ENCODE assay signal across 26 mouse cellular contexts in genomic region chr3:115807032-115807431, GRCm38 (mm10).
A peak's percentile ranks its signal among the peaks of the same experiment; 100 is the strongest.
DNase-seq lines count a peak whose midpoint lies in the region; ATAC-seq and TF ChIP-seq lines count a peak whose summit lies in the region.
"Had no signal": no experiment of that assay in that cellular context is flagged by ENCODE, and none has a peak within 500 bp of the region (broad histone marks: within the 10 kb centered on the region; RNA-seq: fewer than 3 reads in every experiment).

No protein-coding gene starts in this region.

- in situ Hi-C loops in CH12.LX (cut with MboI; ENCODE audit: low pct_ligation_motif_present, low pct_unique_long_range_greater_than_20kb, low sequenced_read_pairs): no loop called here

- no peak for ATAC-seq in intestine, embryonic 16.5 days
- ATAC-seq: activated CD4-positive, CD25-positive, alpha-beta regulatory T cell, adult 4 months; CD4-positive, CD25-positive, alpha-beta regulatory T cell, adult 4 months; forebrain, embryonic 14.5 days; forebrain, embryonic 16.5 days; Patski had no signal

- peaks cover 0 to 3% of the 10 kb centered on the region in 2 experiments; a peak in 1 of 4 replicates for H3K4me1 ChIP-seq in CH12.LX (ENCODE audit: control insufficient read depth in 1 of 2, insufficient read depth in 2 of 2)
- no peaks in the 10 kb centered on the region for H3K4me1 ChIP-seq in intestine, embryonic 16.5 days (ENCODE audit: control insufficient read depth, insufficient read depth, low read length)
- H3K4me1 ChIP-seq: embryonic facial prominence, embryonic 13.5 days; embryonic facial prominence, embryonic 15.5 days had no signal

- H3K9ac ChIP-seq in CH12.LX (ENCODE audit: insufficient read depth, low read depth): no peak overlapping the region
- no peak overlapping the region for H3K9ac ChIP-seq in intestine, embryonic 16.5 days (ENCODE audit: low read depth, low read length)
- H3K9ac ChIP-seq: embryonic facial prominence, embryonic 13.5 days; embryonic facial prominence, embryonic 15.5 days; forebrain, embryonic 12.5 days had no signal

- TF ChIP-seq POLR2A in CH12.LX (IDR thresholded peaks at IDR 0.05; ENCODE audit: low read depth, low read length): no peak

- intact Hi-C loops in heart, postnatal 14 days (cut with DNase I): no loop called here

- dilution Hi-C loops in CH12.LX (cut with MboI; ENCODE audit: extremely low pct_ligation_motif_present, extremely low pct_unique_long_range_greater_than_20kb, low sequenced_read_pairs): no loop called here

- H3K4me2 ChIP-seq in CH12.LX (ENCODE audit: insufficient read depth, low read depth, poor library complexity, severe bottlenecking): no peak overlapping the region
- H3K4me2 ChIP-seq in intestine, embryonic 16.5 days (ENCODE audit: low read depth, low read length): no peak overlapping the region
- H3K4me2 ChIP-seq: embryonic facial prominence, embryonic 13.5 days; embryonic facial prominence, embryonic 15.5 days; forebrain, embryonic 12.5 days had no signal

- no peaks in the 10 kb centered on the region for H3K27me3 ChIP-seq in CH12.LX (replicated peaks)
- H3K27me3 ChIP-seq in intestine, embryonic 16.5 days (replicated peaks; ENCODE audit: control insufficient read depth, insufficient read depth, low read length): no peaks in the 10 kb centered on the region
- H3K27me3 ChIP-seq: embryonic facial prominence, embryonic 13.5 days; embryonic facial prominence, embryonic 15.5 days; forebrain, embryonic 12.5 days had no signal

- WGBS in intestine, embryonic 16.5 days: 63% methylated on average over 3 of the region's 3 CpGs

- no peaks in the 10 kb centered on the region for H3K9me3 ChIP-seq in CH12.LX (replicated peaks; ENCODE audit: low read length)
- no peaks in the 10 kb centered on the region for H3K9me3 ChIP-seq in intestine, embryonic 16.5 days (ENCODE audit: control insufficient read depth, low read length)
- H3K9me3 ChIP-seq: embryonic facial prominence, embryonic 13.5 days; embryonic facial prominence, embryonic 15.5 days; forebrain, embryonic 10.5 days; forebrain, embryonic 12.5 days had no signal

- no peaks in the 10 kb centered on the region for H3K36me3 ChIP-seq in CH12.LX (replicated peaks in 1 of 2; ENCODE audit: control insufficient read depth in 1 of 2, insufficient read depth in 1 of 2, low read length in 1 of 2)
- H3K36me3 ChIP-seq in intestine, embryonic 16.5 days (ENCODE audit: control insufficient read depth, insufficient read depth, low read length): no peaks in the 10 kb centered on the region
- H3K36me3 ChIP-seq: embryonic facial prominence, embryonic 13.5 days; embryonic facial prominence, embryonic 15.5 days; forebrain, embryonic 10.5 days; forebrain, embryonic 12.5 days had no signal

- peak; percentile 44 for DNase-seq in heart, adult 11 months
- DNase-seq in heart, postnatal 14 days: no peak
- no peak for DNase-seq in CH12.LX (ENCODE audit: extremely low read depth)
- peak; percentile 18 for DNase-seq in induced T-regulatory cell, adult 2 months (ENCODE audit: low read depth)
- DNase-seq: adrenal gland, adult 8-10 months; adrenal gland, postnatal 14 days; adrenal gland, postnatal 36 days; B cell, adult 2 months; cerebellum, adult 11 months; cerebellum, adult 18-20 months; cerebellum, adult 8-10 months; cerebellum, adult 9-11 months; cerebellum, postnatal 14 days; cerebellum, postnatal 36 days; embryo, embryonic 11 days had no signal

- no peak overlapping the region for H3K27ac ChIP-seq in CH12.LX (ENCODE audit: insufficient read depth, low read depth)
- H3K27ac ChIP-seq in intestine, embryonic 16.5 days (ENCODE audit: low read length): no peak overlapping the region
- H3K27ac ChIP-seq: embryonic facial prominence, embryonic 13.5 days; embryonic facial prominence, embryonic 15.5 days; forebrain, embryonic 10.5 days; forebrain, embryonic 12.5 days had no signal

- H3K79me2 ChIP-seq in CH12.LX (replicated peaks; ENCODE audit: control insufficient read depth, extremely low read depth, insufficient read depth, poor library complexity, severe bottlenecking): no peaks in the 10 kb centered on the region

- no peak overlapping the region for H3K4me3 ChIP-seq in CH12.LX (replicated peaks in 1 of 3; ENCODE audit: low read depth in 2 of 3, low read length in 2 of 3, poor library complexity in 1 of 3)
- no peak overlapping the region for H3K4me3 ChIP-seq in intestine, embryonic 16.5 days (ENCODE audit: low read length)
- H3K4me3 ChIP-seq: embryonic facial prominence, embryonic 13.5 days; embryonic facial prominence, embryonic 15.5 days; erythroblast, embryonic 14.5 days; forebrain, embryonic 10.5 days; forebrain, embryonic 12.5 days had no signal

- no peak for TF ChIP-seq RAD21 in CH12.LX (IDR thresholded peaks at IDR 0.05; ENCODE audit: low read depth, low read length)

- no peak for TF ChIP-seq EP300 in CH12.LX (IDR thresholded peaks at IDR 0.05; ENCODE audit: low read length)

- no peak for TF ChIP-seq CTCF in CH12.LX (conservative IDR thresholded peaks at IDR 0.05 in 1 of 2, IDR thresholded peaks at IDR 0.05 in 1 of 2; ENCODE audit: low read depth in 2 of 2, low read length in 2 of 2)

TF ChIP-seq in CH12.LX, 34 proteins besides CTCF, POLR2A, EP300 and RAD21:
- TF ChIP-seq ZNF384 (IDR thresholded peaks at IDR 0.05; ENCODE audit: low read depth, low read length) (peak; percentile 63), TCF12 (IDR thresholded peaks at IDR 0.05; ENCODE audit: low read depth, low read length) (no peak)

Comparison
In these comparisons a context has a peak if more than half of its experiments do, and no peak if none do; other contexts are left out.
1. DNase-seq: peak in heart, adult 11 months (single experiment) and induced T-regulatory cell, adult 2 months (single experiment); none in heart, postnatal 14 days (0 of 2) and CH12.LX (single experiment).